Mouse (Mus musculus): ENCODE data around the gene Kcnt2. TPM values are rescaled to one million over a fixed set of nuclear protein-coding genes. Genes with fewer than 3 reads are reported as not detected.

The Kcnt2 gene
- total RNA-seq, 2 experiments from 2014 or later, result 3.5 to 4.0 TPM

GRCm38 (mm10) chr1:140373532-140373931 lies 127.6 kb downstream of the Kcnt2 start:
- no peak for DNase-seq
- intact Hi-C loops (cut with DNase I), result no loop called here

- no peak for DNase-seq
- intact Hi-C loops (cut with DNase I), result no loop called here
Measured at GRCm38 (mm10) chr1:140378791-140379190, 132.8 kb downstream of the Kcnt2 start.

- intact Hi-C loops (cut with DNase I), result no loop called here
- peak; percentile 18 to 24 for DNase-seq
Measured at GRCm38 (mm10) chr1:140379526-140379925, 133.6 kb downstream of the Kcnt2 start.

- no peak for DNase-seq
Measured at GRCm38 (mm10) chr1:140381093-140381492, 135.1 kb downstream of the Kcnt2 start.

GRCm38 (mm10) chr1:140390301-140390700 lies 144.3 kb downstream of the Kcnt2 start:
- DNase-seq, result no peak
- intact Hi-C loops (cut with DNase I), result no loop called here

More at GRCm38 (mm10) chr1:140381093-140381492, 135.1 kb downstream of the Kcnt2 start:
- intact Hi-C loops (cut with DNase I), result no loop called here

- intact Hi-C loops (cut with DNase I), result no loop called here
Measured at GRCm38 (mm10) chr1:140397756-140398155, 151.8 kb downstream of the Kcnt2 start.

GRCm38 (mm10) chr1:140406631-140407288 lies 160.8 kb downstream of the Kcnt2 start:
- intact Hi-C loops (cut with DNase I), result no loop called here
- DNase-seq, result no peak

More at GRCm38 (mm10) chr1:140397756-140398155, 151.8 kb downstream of the Kcnt2 start:
- DNase-seq, result no peak

GRCm38 (mm10) chr1:140415761-140416160 lies 169.8 kb downstream of the Kcnt2 start:
- intact Hi-C loops (cut with DNase I), result no loop called here
- no peak for DNase-seq

GRCm38 (mm10) chr1:140422954-140423353 lies 177.0 kb downstream of the Kcnt2 start:
- no peak for DNase-seq
- intact Hi-C loops (cut with DNase I), result no loop called here

- no peak for DNase-seq
- intact Hi-C loops (cut with DNase I), result no loop called here
Measured at GRCm38 (mm10) chr1:140429284-140429850, 183.4 kb downstream of the Kcnt2 start.

- intact Hi-C loops (cut with DNase I), result loop anchor here (10.0 kb wide), 1 partner anchor 257 kb away; no protein-coding TSS in a partner anchor
- no peak for DNase-seq
Measured at GRCm38 (mm10) chr1:140432039-140432438, 186.1 kb downstream of the Kcnt2 start.

GRCm38 (mm10) chr1:140434791-140435190 lies 188.8 kb downstream of the Kcnt2 start:
- no peak for DNase-seq
- intact Hi-C loops (cut with DNase I), result loop anchor here (10.0 kb wide), 1 partner anchor 260 kb away; no protein-coding TSS in a partner anchor

GRCm38 (mm10) chr1:140438176-140438575 lies 192.2 kb downstream of the Kcnt2 start:
- intact Hi-C loops (cut with DNase I), result loop anchor here (10.0 kb wide), 1 partner anchor 263 kb away; no protein-coding TSS in a partner anchor
- no peak for DNase-seq

- intact Hi-C loops (cut with DNase I), result no loop called here
- DNase-seq, result no peak
Measured at GRCm38 (mm10) chr1:140443904-140444303, 197.9 kb downstream of the Kcnt2 start.

- intact Hi-C loops (cut with DNase I), result no loop called here
- no peak for DNase-seq
Measured at GRCm38 (mm10) chr1:140444394-140444793, 198.4 kb downstream of the Kcnt2 start.

GRCm38 (mm10) chr1:140451461-140451860 lies 205.5 kb downstream of the Kcnt2 start:
- no peak for DNase-seq
- intact Hi-C loops (cut with DNase I), result no loop called here

- intact Hi-C loops (cut with DNase I), result no loop called here
- no peak for DNase-seq
Measured at GRCm38 (mm10) chr1:140451924-140452323, 206.0 kb downstream of the Kcnt2 start.

GRCm38 (mm10) chr1:140455903-140456302 lies 209.9 kb downstream of the Kcnt2 start:
- intact Hi-C loops (cut with DNase I), result no loop called here
- no peak for DNase-seq

- intact Hi-C loops (cut with DNase I), result no loop called here
- DNase-seq, result no peak
Measured at GRCm38 (mm10) chr1:140456873-140457272, 210.9 kb downstream of the Kcnt2 start.

- intact Hi-C loops (cut with DNase I), result no loop called here
- DNase-seq, result no peak
Measured at GRCm38 (mm10) chr1:140468315-140468714, 222.4 kb downstream of the Kcnt2 start.

- intact Hi-C loops (cut with DNase I), result no loop called here
- no peak for DNase-seq
Measured at GRCm38 (mm10) chr1:140469586-140469985, 223.6 kb downstream of the Kcnt2 start.

- DNase-seq, result no peak
- intact Hi-C loops (cut with DNase I), result no loop called here
Measured at GRCm38 (mm10) chr1:140476921-140477320, 231.0 kb downstream of the Kcnt2 start.
